Mouse (Mus musculus) hindbrain, postnatal 0 days (tissue): ENCODE data around the gene Itga2b. TPM values are rescaled to one million over a fixed set of nuclear protein-coding genes. Genes with fewer than 3 reads are reported as not detected.
A peak's percentile ranks its signal among the peaks of the same experiment; 100 is the strongest.

ENCODE experiments used
- ATAC-seq: fragments of 200-750 bp; cut with Nextera tagmentation; 2 replicates; pipeline ENCODE4 v1.8.0; 2017; ENCODE audit warnings: mild to moderate bottlenecking, moderate TSS enrichment, moderate library complexity
- DNase-seq: peaks from one replicate; pipeline ENCODE4 v3.0.0-alpha.2; 2015; ENCODE audit warnings: low spot score
- H3K27ac ChIP-seq: fragments of 300-500 bp; sonication (generic); 2 replicates; pipeline ENCODE4 v1.5.1; 2014; ENCODE audit warnings: mild to moderate bottlenecking
- H3K27me3 ChIP-seq: fragments of 300-500 bp; sonication (generic); 2 replicates; pipeline ENCODE4 v1.6.1; 2014; ENCODE audit warnings: low read length, mixed read lengths; ENCODE audit not compliant: insufficient read depth
- H3K36me3 ChIP-seq: fragments of 300-500 bp; sonication (generic); 2 replicates; pipeline ENCODE4 v1.6.1; 2014; ENCODE audit warnings: low read length, mixed read lengths; ENCODE audit not compliant: insufficient read depth
- H3K4me1 ChIP-seq: fragments of 300-500 bp; sonication (generic); 2 replicates; pipeline ENCODE4 v1.6.1; 2014; ENCODE audit warnings: antibody characterized with exemption, low read length, mixed read lengths; ENCODE audit not compliant: insufficient read depth
- H3K4me2 ChIP-seq: fragments of 300-500 bp; sonication (generic); 2 replicates; pipeline ENCODE4 v1.6.1; 2014; ENCODE audit warnings: low read depth, mild to moderate bottlenecking, low read length, moderate library complexity, mixed read lengths
- H3K4me3 ChIP-seq: fragments of 300-500 bp; sonication (generic); 2 replicates; pipeline ENCODE4 v1.5.1; 2014; ENCODE audit warnings: low read length
- H3K9ac ChIP-seq: fragments of 300-500 bp; sonication (generic); replicated peaks from 2 replicates; pipeline ENCODE4 v1.6.1; 2014; ENCODE audit warnings: mild to moderate bottlenecking, low read length, moderate library complexity, mixed read lengths
- H3K9me3 ChIP-seq: fragments of 300-500 bp; sonication (generic); 2 replicates; pipeline ENCODE4 v1.6.1; 2016; ENCODE audit warnings: low read length, mixed read lengths
- CTCF ChIP-seq: IDR thresholded peaks from 2 replicates; pipeline ENCODE4 v1.5.1; 2016; ENCODE audit warnings: antibody characterized with exemption, control low read depth, low read depth
- WGBS: fragments of 180-500 bp; shearing (Covaris S2); extraction: QIAGEN DNeasy Blood & Tissue Kit; methylation state at CpG from one replicate; pipeline ENCODE4 v1.1.7; 2014; 5-methylcytosine and 5-hydroxymethylcytosine counted together
- polyA plus RNA-seq: library from polyadenylated mRNA; unstranded; fragments of >200 nt; fragmentation: Nextera tagmentation; extraction: Ambion mirVana; gene quantifications from 2 replicates; pipeline ENCODE4 v1.2.1, GENCODE M21; 2015
- total RNA-seq: library from RNA; depleted of rRNA; stranded (reverse); fragments of >200 nt; gene quantifications from 2 replicates; pipeline ENCODE4 v1.2.3, GENCODE M21; 2014

Gene Itga2b
- total and polyA plus RNA-seq, 2 experiments from 2014 or later, result 3.5 to 13.7 TPM

GRCm38 (mm10) chr11:102428981-102429540 is 40.9 kb downstream of the Itga2b start:
- H3K9me3 ChIP-seq, result no peaks in the 10 kb centered on the region
- no peak overlapping the region for H3K27ac ChIP-seq
- ATAC-seq (no peak), DNase-seq (no peak)
- H3K9ac ChIP-seq, result no peak overlapping the region
- no peak for TF ChIP-seq CTCF
- H3K36me3 ChIP-seq, result no peaks in the 10 kb centered on the region
- 68% methylated on average over 8 of the region's 8 CpGs for WGBS
- peaks cover 16% of the 10 kb centered on the region for H3K4me1 ChIP-seq
- H3K4me2 ChIP-seq, result peak overlapping the region; percentile 92; the same call in 1 of the 2 replicates
- no peak overlapping the region for H3K4me3 ChIP-seq
- H3K27me3 ChIP-seq, result no peaks in the 10 kb centered on the region

GRCm38 (mm10) chr11:102425555-102426316 is 44.2 kb downstream of the Itga2b start:
- Histone ChIP-seq H3K4me2 (no peak overlapping the region), H3K4me3 (no peak overlapping the region), H3K27me3 (no peaks in the 10 kb centered on the region), H3K27ac (no peak overlapping the region), H3K9me3 (no peaks in the 10 kb centered on the region), H3K36me3 (no peaks in the 10 kb centered on the region), H3K9ac (no peak overlapping the region), H3K4me1 (peaks cover 8% of the 10 kb centered on the region)
- ATAC-seq (no peak), DNase-seq (no peak)
- 86% methylated on average over 8 of the region's 8 CpGs for WGBS
- no peak for TF ChIP-seq CTCF

- Histone ChIP-seq H3K27me3 (no peaks in the 10 kb centered on the region), H3K9ac (no peak overlapping the region), H3K4me2 (no peak overlapping the region), H3K4me1 (peaks cover 5% of the 10 kb centered on the region), H3K36me3 (no peaks in the 10 kb centered on the region), H3K9me3 (no peaks in the 10 kb centered on the region), H3K27ac (no peak overlapping the region), H3K4me3 (no peak overlapping the region)
- 79% methylated on average over 6 of the region's 6 CpGs for WGBS
- DNase-seq, result no peak
- no peak for TF ChIP-seq CTCF
- ATAC-seq, result no peak
Measured at GRCm38 (mm10) chr11:102424666-102425065, 45.3 kb downstream of the Itga2b start.

- Histone ChIP-seq H3K27ac (no peak overlapping the region), H3K9me3 (no peaks in the 10 kb centered on the region), H3K27me3 (no peaks in the 10 kb centered on the region), H3K4me2 (no peak overlapping the region), H3K4me3 (no peak overlapping the region), H3K36me3 (no peaks in the 10 kb centered on the region), H3K9ac (no peak overlapping the region), H3K4me1 (no peaks in the 10 kb centered on the region)
- ATAC-seq, result no peak
- no peak for TF ChIP-seq CTCF
- 55% methylated on average over 8 of the region's 8 CpGs for WGBS
- DNase-seq, result no peak
Measured at GRCm38 (mm10) chr11:102421559-102421958, 48.4 kb downstream of the Itga2b start.

- H3K4me3 ChIP-seq, result no peak overlapping the region
- TF ChIP-seq CTCF, result no peak
- H3K27me3 ChIP-seq, result no peaks in the 10 kb centered on the region
- no peak overlapping the region for H3K27ac ChIP-seq
- H3K9ac ChIP-seq, result no peak overlapping the region
- ATAC-seq (no peak), DNase-seq (no peak)
- no peak overlapping the region for H3K4me2 ChIP-seq
- no peaks in the 10 kb centered on the region for H3K4me1 ChIP-seq
- no peaks in the 10 kb centered on the region for H3K36me3 ChIP-seq
- no peaks in the 10 kb centered on the region for H3K9me3 ChIP-seq
Measured at GRCm38 (mm10) chr11:102418887-102419286, 51.0 kb downstream of the Itga2b start.

- no peak for TF ChIP-seq CTCF
- Histone ChIP-seq H3K4me2 (no peak overlapping the region), H3K9me3 (no peaks in the 10 kb centered on the region), H3K27me3 (no peaks in the 10 kb centered on the region), H3K4me1 (no peaks in the 10 kb centered on the region), H3K9ac (no peak overlapping the region), H3K36me3 (no peaks in the 10 kb centered on the region), H3K27ac (no peak overlapping the region), H3K4me3 (no peak overlapping the region)
- no peak for DNase-seq
- ATAC-seq, result no peak
- 63% methylated on average over 1 of the region's 1 CpGs for WGBS
Measured at GRCm38 (mm10) chr11:102417160-102417559, 52.8 kb downstream of the Itga2b start.
